Mouse (Mus musculus) E14TG2a.4 (cell line): Measurements from ENCODE around the gene Gm20388.

Source experiments
- CTCF ChIP-seq: conservative IDR thresholded peaks from 2 replicates; pipeline ENCODE4 v1.5.1; 2014; ENCODE audit warnings: low read length
- NANOG ChIP-seq: IDR thresholded peaks from 2 replicates; pipeline ENCODE4 v1.6.1; 2014; ENCODE audit warnings: borderline replicate concordance, low read length, mixed read lengths

DNA sequence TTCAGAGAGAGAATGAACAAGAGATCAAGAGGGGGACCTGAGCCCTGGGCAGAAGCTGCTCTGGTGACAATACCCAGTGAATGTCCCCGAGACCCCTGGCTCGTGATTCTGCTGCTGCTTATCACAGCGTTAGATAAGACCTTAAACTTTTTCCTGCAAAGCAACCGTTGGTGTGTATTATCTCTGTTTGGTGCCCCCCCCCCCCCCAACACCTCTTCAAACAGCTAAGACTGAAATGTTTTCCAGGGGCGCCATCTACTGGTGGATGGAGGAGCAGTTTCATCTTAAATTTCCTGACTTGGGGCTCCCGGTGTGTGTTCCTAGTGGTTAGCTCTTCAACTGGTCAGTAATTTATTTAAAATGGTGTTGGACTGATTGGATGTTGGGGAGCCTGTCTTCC is 1999.0 kb downstream of the Gm20388 start:
- TF ChIP-seq CTCF (peak; percentile 70), NANOG (no peak)
